Mouse (Mus musculus): ENCODE data around the gene Prmt8. TPM values are rescaled to one million over a fixed set of nuclear protein-coding genes. Genes with fewer than 3 reads are reported as not detected.

The Prmt8 gene
- polyA plus RNA-seq, 1 experiment: not detected

DNA sequence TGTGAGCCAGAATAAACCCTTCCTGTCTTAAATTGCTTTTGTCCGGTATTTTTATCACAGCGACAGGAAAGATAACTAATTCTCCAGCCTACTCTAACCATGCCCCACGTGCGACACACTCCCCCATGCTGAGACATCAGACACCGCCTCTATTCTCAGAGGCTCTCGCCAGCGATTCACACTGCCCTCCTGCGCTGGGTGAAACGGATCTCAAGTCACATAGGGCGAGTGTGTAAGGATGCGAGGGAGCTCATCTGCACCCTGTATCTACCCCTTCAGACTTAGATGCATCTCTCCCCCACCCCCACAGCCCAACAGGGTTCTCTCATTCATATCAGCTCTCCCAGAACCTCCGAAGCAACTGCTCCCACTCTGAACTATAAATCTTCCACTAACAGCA, 12.4 kb downstream of the Prmt8 start:
- WGBS: 21% methylated on average over 12 of the region's 12 CpGs
- no peaks in the 10 kb centered on the region for H3K4me1 ChIP-seq (ENCODE audit: control insufficient read depth, insufficient read depth, low read length)
- no peak overlapping the region for H3K27ac ChIP-seq (ENCODE audit: insufficient read depth, low read depth, low read length)
- no peaks in the 10 kb centered on the region for H3K27me3 ChIP-seq (replicated peaks; ENCODE audit: control insufficient read depth, insufficient read depth, low read length)
- no peak for DNase-seq
- no peaks in the 10 kb centered on the region for H3K36me3 ChIP-seq (ENCODE audit: control insufficient read depth, insufficient read depth, low read length)
- TF ChIP-seq POLR2A (IDR thresholded peaks at IDR 0.05; ENCODE audit: low read depth, low read length) (no peak), CTCF (conservative IDR thresholded peaks at IDR 0.05; ENCODE audit: insufficient read depth, insufficient read length, low read depth, low read length) (no peak)
- no peak overlapping the region for H3K4me3 ChIP-seq (ENCODE audit: insufficient read depth, low read depth, low read length)

DNA sequence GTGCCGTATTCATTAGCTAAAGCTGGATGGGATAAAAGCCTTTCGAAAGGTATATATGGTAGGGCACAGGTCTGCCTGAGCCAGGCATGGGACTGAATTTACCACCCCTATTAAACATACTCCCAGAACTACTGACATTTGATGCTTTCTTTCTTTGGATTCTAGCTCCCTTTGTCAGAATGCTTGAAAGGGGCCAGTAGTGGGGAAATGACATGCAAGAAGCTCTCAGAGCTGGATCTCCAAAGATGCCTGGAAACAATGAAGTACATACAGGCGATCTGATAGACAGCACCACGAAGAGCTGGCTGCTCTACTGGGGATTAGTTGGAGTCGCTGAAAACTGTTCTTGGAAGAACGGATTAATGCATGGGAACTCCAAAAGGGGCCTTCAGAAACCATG, 16.0 kb downstream of the Prmt8 start:
- no peak for DNase-seq
- H3K4me3 ChIP-seq (ENCODE audit: insufficient read depth, low read depth, low read length): no peak overlapping the region
- H3K4me1 ChIP-seq (ENCODE audit: control insufficient read depth, insufficient read depth, low read length): no peaks in the 10 kb centered on the region
- no peaks in the 10 kb centered on the region for H3K36me3 ChIP-seq (ENCODE audit: control insufficient read depth, insufficient read depth, low read length)
- H3K27ac ChIP-seq (ENCODE audit: insufficient read depth, low read depth, low read length): no peak overlapping the region
- 73% methylated on average over 6 of the region's 6 CpGs for WGBS
- H3K27me3 ChIP-seq (replicated peaks; ENCODE audit: control insufficient read depth, insufficient read depth, low read length): no peaks in the 10 kb centered on the region
- no peak for TF ChIP-seq CTCF (conservative IDR thresholded peaks at IDR 0.05; ENCODE audit: insufficient read depth, insufficient read length, low read depth, low read length)
- no peak for TF ChIP-seq POLR2A (IDR thresholded peaks at IDR 0.05; ENCODE audit: low read depth, low read length)

DNA sequence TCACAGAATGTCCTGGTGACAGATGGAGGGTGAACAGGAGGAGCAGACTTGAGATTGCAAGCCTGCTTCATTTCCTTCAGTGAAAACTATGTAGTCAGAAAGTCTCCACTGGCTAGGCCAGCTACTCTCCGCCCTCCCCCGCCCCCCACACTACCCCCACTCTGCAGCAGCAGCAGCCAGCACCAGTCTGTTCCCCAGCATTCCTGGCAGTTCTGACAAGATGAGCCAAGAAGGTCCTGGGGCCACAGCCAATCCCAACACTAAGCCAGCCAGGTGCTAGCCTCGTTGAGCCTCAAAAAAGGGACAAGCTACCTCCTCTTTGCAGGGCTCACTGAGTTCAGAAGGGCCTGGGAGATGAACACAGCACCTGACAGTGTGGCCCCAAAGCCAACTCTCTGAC, 16.6 kb downstream of the Prmt8 start:
- H3K27ac ChIP-seq (ENCODE audit: insufficient read depth, low read depth, low read length): no peak overlapping the region

DNA sequence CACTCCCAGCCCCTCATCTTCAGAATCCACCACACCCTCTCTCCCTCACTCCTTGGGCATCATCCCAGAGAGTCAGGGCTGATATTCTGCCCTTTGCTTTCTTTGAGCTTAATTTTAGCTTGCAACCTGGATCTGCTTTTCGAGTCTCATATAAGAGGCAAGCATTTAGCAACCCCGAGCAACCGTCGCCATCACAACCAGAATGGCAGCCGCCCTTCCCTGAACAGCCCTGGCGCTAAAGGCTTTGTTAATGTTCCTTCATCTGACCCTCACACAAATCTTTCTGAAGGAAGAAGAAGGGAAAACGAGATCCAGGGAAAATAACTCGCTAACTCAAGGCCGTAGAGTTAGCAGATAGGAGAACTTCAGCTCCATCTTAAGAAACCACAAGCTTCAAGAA, 17.8 kb downstream of the Prmt8 start:
- no peak overlapping the region for H3K27ac ChIP-seq (ENCODE audit: insufficient read depth, low read depth, low read length)
- no peak overlapping the region for H3K4me3 ChIP-seq (ENCODE audit: insufficient read depth, low read depth, low read length)
- H3K36me3 ChIP-seq (ENCODE audit: control insufficient read depth, insufficient read depth, low read length): no peaks in the 10 kb centered on the region
- 85% methylated on average over 9 of the region's 9 CpGs for WGBS
- no peak for DNase-seq
- H3K27me3 ChIP-seq (replicated peaks; ENCODE audit: control insufficient read depth, insufficient read depth, low read length): no peaks in the 10 kb centered on the region
- no peak for TF ChIP-seq CTCF (conservative IDR thresholded peaks at IDR 0.05; ENCODE audit: insufficient read depth, insufficient read length, low read depth, low read length)
- no peak for TF ChIP-seq POLR2A (IDR thresholded peaks at IDR 0.05; ENCODE audit: low read depth, low read length)
- H3K4me1 ChIP-seq (ENCODE audit: control insufficient read depth, insufficient read depth, low read length): no peaks in the 10 kb centered on the region

More for the DNA sequence above, 16.6 kb downstream of the Prmt8 start:
- Histone ChIP-seq H3K36me3 (ENCODE audit: control insufficient read depth, insufficient read depth, low read length) (no peaks in the 10 kb centered on the region), H3K4me3 (ENCODE audit: insufficient read depth, low read depth, low read length) (no peak overlapping the region), H3K4me1 (ENCODE audit: control insufficient read depth, insufficient read depth, low read length) (no peaks in the 10 kb centered on the region), H3K27me3 (replicated peaks; ENCODE audit: control insufficient read depth, insufficient read depth, low read length) (no peaks in the 10 kb centered on the region)
- DNase-seq: no peak
- TF ChIP-seq POLR2A (IDR thresholded peaks at IDR 0.05; ENCODE audit: low read depth, low read length) (no peak), CTCF (conservative IDR thresholded peaks at IDR 0.05; ENCODE audit: insufficient read depth, insufficient read length, low read depth, low read length) (no peak)
- 55% methylated on average over 3 of the region's 3 CpGs for WGBS

DNA sequence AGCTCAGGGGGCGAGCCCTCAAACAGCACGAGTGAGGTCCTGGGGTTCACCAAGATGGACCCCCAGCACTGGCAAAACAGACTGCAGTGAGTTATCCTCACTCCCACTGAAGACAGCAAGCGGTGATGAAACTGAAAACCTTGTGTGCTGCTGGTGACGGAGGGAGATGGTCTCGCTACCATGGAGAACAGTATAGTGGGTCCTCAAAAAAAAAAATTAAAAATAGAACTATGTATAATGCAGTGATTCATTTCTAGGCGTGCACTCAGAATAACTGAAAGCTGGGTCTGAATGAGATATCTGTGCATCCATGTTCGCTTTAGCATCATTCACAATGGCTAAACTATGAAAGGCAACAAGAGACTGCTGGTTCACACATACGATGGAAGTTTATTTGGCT, 20.5 kb downstream of the Prmt8 start:
- Histone ChIP-seq H3K4me3 (ENCODE audit: insufficient read depth, low read depth, low read length) (no peak overlapping the region), H3K27me3 (replicated peaks; ENCODE audit: control insufficient read depth, insufficient read depth, low read length) (no peaks in the 10 kb centered on the region), H3K36me3 (ENCODE audit: control insufficient read depth, insufficient read depth, low read length) (no peaks in the 10 kb centered on the region), H3K27ac (ENCODE audit: insufficient read depth, low read depth, low read length) (no peak overlapping the region), H3K4me1 (ENCODE audit: control insufficient read depth, insufficient read depth, low read length) (no peaks in the 10 kb centered on the region)
- no peak for TF ChIP-seq POLR2A (IDR thresholded peaks at IDR 0.05; ENCODE audit: low read depth, low read length)
- TF ChIP-seq CTCF (conservative IDR thresholded peaks at IDR 0.05; ENCODE audit: insufficient read depth, insufficient read length, low read depth, low read length): no peak
- WGBS: 75% methylated on average over 8 of the region's 8 CpGs
- DNase-seq: no peak

DNA sequence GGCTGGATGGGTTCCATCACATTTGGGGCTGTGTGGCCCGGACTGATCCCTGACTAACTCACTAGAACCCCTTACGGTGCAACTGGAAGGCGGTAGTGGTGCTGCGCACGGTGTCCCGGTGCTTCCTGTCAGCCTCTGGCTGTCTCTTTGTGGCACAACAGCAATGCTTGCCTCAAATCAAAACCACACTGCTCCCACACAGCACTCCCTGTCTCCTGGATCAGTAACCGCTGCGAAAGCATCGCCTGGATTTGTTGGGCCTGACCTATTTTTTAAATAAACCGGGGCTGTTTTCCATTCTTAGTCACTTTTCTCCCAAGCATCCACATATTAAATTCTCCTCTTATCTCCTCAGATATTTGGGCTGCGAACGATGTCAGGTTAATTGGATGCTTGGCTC, 27.0 kb downstream of the Prmt8 start:
- no peak overlapping the region for H3K4me3 ChIP-seq (ENCODE audit: insufficient read depth, low read depth, low read length)
- TF ChIP-seq POLR2A (IDR thresholded peaks at IDR 0.05; ENCODE audit: low read depth, low read length) (no peak), CTCF (conservative IDR thresholded peaks at IDR 0.05; ENCODE audit: insufficient read depth, insufficient read length, low read depth, low read length) (no peak)
- no peaks in the 10 kb centered on the region for H3K36me3 ChIP-seq (ENCODE audit: control insufficient read depth, insufficient read depth, low read length)
- H3K4me1 ChIP-seq (ENCODE audit: control insufficient read depth, insufficient read depth, low read length): no peaks in the 10 kb centered on the region
- no peak for DNase-seq
- no peak overlapping the region for H3K27ac ChIP-seq (ENCODE audit: insufficient read depth, low read depth, low read length)
- no peaks in the 10 kb centered on the region for H3K27me3 ChIP-seq (replicated peaks; ENCODE audit: control insufficient read depth, insufficient read depth, low read length)
- WGBS: 91% methylated on average over 12 of the region's 12 CpGs

DNA sequence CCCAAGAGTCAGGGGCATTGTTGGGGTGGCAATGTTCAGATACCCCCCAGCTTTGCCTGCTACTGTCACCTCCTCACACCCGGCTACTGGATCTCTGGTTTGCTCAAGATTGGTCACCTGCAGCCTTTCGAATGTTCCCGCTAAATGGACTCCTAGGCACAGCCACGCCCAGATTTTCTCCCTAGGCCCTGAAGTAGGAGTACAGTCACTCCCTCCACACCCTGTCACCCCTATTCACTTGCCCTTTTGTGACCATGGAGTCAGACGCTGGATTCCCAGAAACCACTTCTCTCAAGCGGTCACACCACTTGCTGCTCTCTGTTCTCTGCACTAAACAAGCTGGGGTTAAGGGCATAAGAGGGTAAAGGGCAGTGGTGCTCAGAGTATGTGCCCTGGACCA, 28.1 kb downstream of the Prmt8 start:
- H3K4me3 ChIP-seq (ENCODE audit: insufficient read depth, low read depth, low read length): no peak overlapping the region

DNA sequence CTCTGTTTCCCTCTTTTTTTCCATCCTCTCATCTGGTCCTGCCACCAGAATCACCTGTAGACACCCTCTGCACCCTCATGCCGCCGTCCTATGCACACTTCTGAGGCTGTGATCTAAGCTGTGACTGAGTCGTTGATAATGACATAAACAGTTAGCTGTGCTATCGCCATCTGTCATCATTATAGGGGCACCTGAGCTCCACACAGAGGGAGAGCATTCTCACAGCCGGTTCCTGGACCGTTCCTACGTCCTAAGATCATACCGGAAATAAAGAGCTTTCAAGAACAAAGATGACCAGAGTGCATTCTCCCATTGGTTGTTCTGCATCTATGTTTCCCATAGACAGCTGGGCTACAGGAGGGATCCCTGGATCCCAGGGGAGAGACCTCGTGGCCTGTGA, 28.6 kb downstream of the Prmt8 start:
- H3K36me3 ChIP-seq (ENCODE audit: control insufficient read depth, insufficient read depth, low read length): no peaks in the 10 kb centered on the region
- no peak overlapping the region for H3K4me3 ChIP-seq (ENCODE audit: insufficient read depth, low read depth, low read length)
- no peak for TF ChIP-seq POLR2A (IDR thresholded peaks at IDR 0.05; ENCODE audit: low read depth, low read length)
- TF ChIP-seq CTCF (conservative IDR thresholded peaks at IDR 0.05; ENCODE audit: insufficient read depth, insufficient read length, low read depth, low read length): no peak
- no peaks in the 10 kb centered on the region for H3K4me1 ChIP-seq (ENCODE audit: control insufficient read depth, insufficient read depth, low read length)
- no peak for DNase-seq
- H3K27me3 ChIP-seq (replicated peaks; ENCODE audit: control insufficient read depth, insufficient read depth, low read length): no peaks in the 10 kb centered on the region
- 76% methylated on average over 9 of the region's 9 CpGs for WGBS
- no peak overlapping the region for H3K27ac ChIP-seq (ENCODE audit: insufficient read depth, low read depth, low read length)

More for the DNA sequence above, 28.1 kb downstream of the Prmt8 start:
- TF ChIP-seq POLR2A (IDR thresholded peaks at IDR 0.05; ENCODE audit: low read depth, low read length) (no peak), CTCF (conservative IDR thresholded peaks at IDR 0.05; ENCODE audit: insufficient read depth, insufficient read length, low read depth, low read length) (no peak)
- no peak overlapping the region for H3K27ac ChIP-seq (ENCODE audit: insufficient read depth, low read depth, low read length)
- H3K36me3 ChIP-seq (ENCODE audit: control insufficient read depth, insufficient read depth, low read length): no peaks in the 10 kb centered on the region
- no peaks in the 10 kb centered on the region for H3K27me3 ChIP-seq (replicated peaks; ENCODE audit: control insufficient read depth, insufficient read depth, low read length)
- no peaks in the 10 kb centered on the region for H3K4me1 ChIP-seq (ENCODE audit: control insufficient read depth, insufficient read depth, low read length)
- 83% methylated on average over 6 of the region's 6 CpGs for WGBS
- DNase-seq: no peak
